23 mouse cellular contexts compared by ENCODE assay signal in the genomic region with DNA sequence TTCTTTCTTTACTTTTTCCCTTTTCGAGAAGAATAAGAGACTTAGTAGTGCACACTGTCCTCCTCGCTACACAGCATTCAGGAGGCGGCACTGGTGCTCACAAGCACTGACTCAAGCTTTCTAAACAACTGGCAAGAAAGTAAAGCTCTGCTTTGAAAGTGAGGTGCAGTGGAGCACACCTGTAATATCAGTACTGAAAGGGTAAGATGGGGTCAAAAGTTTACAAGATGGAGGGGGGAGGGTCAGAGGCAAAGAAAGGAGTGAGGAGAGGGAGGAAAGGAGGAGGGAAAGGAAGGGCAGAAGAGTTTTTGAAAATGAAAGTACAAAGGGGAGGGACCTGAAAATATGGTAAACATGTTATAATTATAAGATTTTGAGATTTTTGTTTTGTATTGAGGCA.
"Had no signal": no experiment of that assay in that cellular context is flagged by ENCODE, and none has a peak within 500 bp of the region (broad histone marks: within the 10 kb centered on the region; RNA-seq: fewer than 3 reads in every experiment).

No protein-coding gene starts in this region.

- H3K27ac ChIP-seq: kidney, embryonic 15.5 days; limb, embryonic 12.5 days; limb, embryonic 15.5 days; liver, embryonic 14.5 days; midbrain, embryonic 10.5 days; neural tube, embryonic 12.5 days; neural tube, embryonic 15.5 days; stomach, postnatal 0 days had no signal

- H3K4me3 ChIP-seq: kidney, embryonic 15.5 days; limb, embryonic 12.5 days; limb, embryonic 15.5 days; megakaryocyte, embryonic 14.5 days; midbrain, embryonic 10.5 days; neural tube, embryonic 12.5 days; neural tube, embryonic 15.5 days had no signal

- ATAC-seq: liver, postnatal 0 days; lung, postnatal 0 days had no signal

- DNase-seq: kidney, adult 8-10 months; kidney, postnatal 10 days; kidney, postnatal 36 days; left cerebral cortex, postnatal 4 days; liver, postnatal 0 days; lung, embryonic 14.5 days; midbrain, embryonic 14.5 days; right cerebral cortex, adult 18-20 months; right cerebral cortex, postnatal 14 days; right cerebral cortex, postnatal 4 days; thymus, adult 2 months; thymus, postnatal 14 days; thymus, postnatal 4 days had no signal
